Mouse (Mus musculus) testis, adult 2 months (tissue): ENCODE measurements around the gene 1700007K13Rik. TPM values are rescaled to one million over a fixed set of nuclear protein-coding genes. Genes with fewer than 3 reads are reported as not detected.
A peak's percentile ranks its signal among the peaks of the same experiment; 100 is the strongest.
"Not testable (repeated sequence)": the region's sequence is repeated elsewhere in the genome, so short reads cannot be mapped to it uniquely, and the experiment has no call there.

Experiments used
- H3K27ac ChIP-seq: fragments of 200-500 bp; 2 replicates; pipeline ENCODE4 v1.5.1; 2012; ENCODE audit warnings: low read depth, low read length; ENCODE audit not compliant: control insufficient read depth, insufficient read depth
- H3K27me3 ChIP-seq: fragments of 200-500 bp; 2 replicates; pipeline ENCODE4 v1.6.1; 2012; ENCODE audit warnings: mild to moderate bottlenecking, low read length, moderate library complexity; ENCODE audit not compliant: control insufficient read depth, insufficient read depth
- H3K36me3 ChIP-seq: fragments of 200-500 bp; 2 replicates; pipeline ENCODE4 v1.6.1; 2012; ENCODE audit warnings: mild to moderate bottlenecking, low read length; ENCODE audit not compliant: control insufficient read depth, insufficient read depth
- H3K4me1 ChIP-seq: fragments of 200-500 bp; 2 replicates; pipeline ENCODE4 v1.6.1; 2012; ENCODE audit warnings: low read length; ENCODE audit not compliant: control insufficient read depth, insufficient read depth
- H3K4me3 ChIP-seq: fragments of 200-500 bp; 2 replicates; pipeline ENCODE4 v1.5.1; 2012; ENCODE audit warnings: low read depth, mild to moderate bottlenecking, low read length, moderate library complexity, mixed read lengths; ENCODE audit not compliant: control insufficient read depth
- CTCF ChIP-seq: fragments of 200-500 bp; IDR thresholded peaks from 2 replicates; pipeline ENCODE4 v1.5.1; 2012; ENCODE audit warnings: low read depth, mild to moderate bottlenecking, inconsistent platforms, low read length, moderate library complexity; ENCODE audit not compliant: control insufficient read depth, insufficient read depth, insufficient replicate concordance
- POLR2A ChIP-seq: fragments of 200-500 bp; IDR thresholded peaks from 2 replicates; pipeline ENCODE4 v1.6.1; 2012; ENCODE audit warnings: low read depth, mild to moderate bottlenecking, inconsistent platforms, low read length, moderate library complexity; ENCODE audit not compliant: control insufficient read depth
- polyA plus RNA-seq: library from polyadenylated mRNA; depleted of rRNA; stranded (reverse); fragments of >200 nt; gene quantifications from 2 replicates; pipeline ENCODE4 v1.2.3, GENCODE M21; 2012; rRNA removed

Gene 1700007K13Rik
- polyA plus RNA-seq, result 49.9 and 54.6 TPM in 2 replicates

GRCm38 (mm10) chr2:28465836-28466518, at the start of gene 1700007K13Rik:
Gene 1700007K13Rik, minus strand, starts transcription at chr2:28466332.
- peak within 1 kb of the TSS; percentile 87 for H3K4me3 ChIP-seq
- TF ChIP-seq CTCF (no peak), POLR2A (peak; percentile 50; the same call in 1 of the 2 replicates)
- H3K27me3 ChIP-seq, result no peaks in the 10 kb centered on the region
- H3K27ac ChIP-seq, result 0 out of 2 replicates have a peak within 1 kb of the TSS, but pooled peaks have one; percentile 25
- H3K36me3 ChIP-seq, result no peaks in the 10 kb centered on the region; the same call in 1 of the 2 replicates
- peaks cover 12% of the 10 kb centered on the region for H3K4me1 ChIP-seq

- peaks cover 27% of the 10 kb centered on the region for H3K4me1 ChIP-seq
- peaks cover 2% of the 10 kb centered on the region; the same call in 1 of the 2 replicates for H3K36me3 ChIP-seq
- TF ChIP-seq POLR2A (no peak), CTCF (peak; percentile 82; the same call in 1 of the 2 replicates)
- H3K27me3 ChIP-seq, result no peaks in the 10 kb centered on the region
- H3K4me3 ChIP-seq, result peak overlapping the region; percentile 98
- H3K27ac ChIP-seq, result no peak overlapping the region; the same call in 1 of the 2 replicates
Measured at GRCm38 (mm10) chr2:28514489-28514888, 48.4 kb upstream of the 1700007K13Rik start.

DNA sequence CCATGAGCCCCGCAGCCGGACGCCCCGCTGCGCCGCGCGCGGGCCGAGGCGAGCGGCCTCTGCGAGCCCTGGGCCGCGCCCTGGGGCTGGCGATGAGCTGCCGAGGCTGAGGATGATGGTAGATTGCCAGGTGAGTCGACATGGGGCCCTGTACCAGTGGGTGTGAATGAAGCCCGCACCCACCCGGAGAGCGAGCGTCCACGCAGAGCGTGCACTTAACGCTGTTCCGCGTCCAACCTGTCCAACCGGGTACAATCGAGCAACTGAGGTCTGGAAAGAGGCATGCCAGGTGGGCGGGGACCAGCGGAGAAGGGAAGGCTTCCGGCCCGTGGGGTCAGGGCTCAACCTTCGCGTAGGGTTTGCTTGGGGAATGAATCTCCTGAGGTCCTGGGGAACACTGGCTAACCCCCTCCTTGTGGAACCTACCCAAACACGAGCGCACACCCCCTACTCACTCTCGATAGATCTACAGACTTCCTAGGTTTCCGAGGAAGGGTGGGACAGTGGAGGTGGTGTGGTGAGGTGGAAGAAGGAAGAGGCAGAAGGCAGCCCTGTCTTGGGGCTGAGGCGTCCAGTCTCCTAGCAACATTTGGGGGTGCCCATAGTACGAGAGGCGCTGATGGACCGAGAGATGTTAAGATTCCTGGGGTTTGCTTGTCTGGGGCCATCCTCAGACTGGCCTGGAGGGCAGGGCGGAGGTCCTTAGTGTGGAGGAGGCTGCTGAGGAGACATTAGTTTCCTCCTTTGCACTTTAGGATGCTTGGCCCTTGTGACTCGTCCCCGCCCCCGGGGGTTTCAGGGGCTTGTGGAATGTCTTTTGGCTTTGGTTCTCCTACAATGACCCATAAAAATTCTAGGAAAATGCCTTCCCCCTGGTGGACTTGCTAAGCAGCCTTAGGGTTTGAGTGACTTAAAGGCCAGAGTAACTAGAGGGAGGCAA, 47.6 kb upstream of the 1700007K13Rik start:
- Histone ChIP-seq H3K36me3 (peaks cover 2% of the 10 kb centered on the region; the same call in 1 of the 2 replicates), H3K27me3 (no peaks in the 10 kb centered on the region), H3K4me3 (peak overlapping the region; percentile 98), H3K27ac (peak overlapping the region; percentile 88), H3K4me1 (peaks cover 27% of the 10 kb centered on the region)
- TF ChIP-seq POLR2A (no peak), CTCF (no peak)

- TF ChIP-seq POLR2A (peak; percentile 56; the same call in 1 of the 2 replicates), CTCF (no peak)
- Histone ChIP-seq H3K27me3 (no peaks in the 10 kb centered on the region), H3K27ac (peak within 1 kb of the TSS; percentile 88), H3K36me3 (peaks cover 2% of the 10 kb centered on the region; the same call in 1 of the 2 replicates), H3K4me1 (peaks cover 27% of the 10 kb centered on the region), H3K4me3 (peak within 1 kb of the TSS; percentile 98)
Measured at GRCm38 (mm10) chr2:28512798-28513401, 46.8 kb upstream of the 1700007K13Rik start, which contains the start of gene Ralgds. Gene Ralgds, plus strand, starts transcription at chr2:28513125.

DNA sequence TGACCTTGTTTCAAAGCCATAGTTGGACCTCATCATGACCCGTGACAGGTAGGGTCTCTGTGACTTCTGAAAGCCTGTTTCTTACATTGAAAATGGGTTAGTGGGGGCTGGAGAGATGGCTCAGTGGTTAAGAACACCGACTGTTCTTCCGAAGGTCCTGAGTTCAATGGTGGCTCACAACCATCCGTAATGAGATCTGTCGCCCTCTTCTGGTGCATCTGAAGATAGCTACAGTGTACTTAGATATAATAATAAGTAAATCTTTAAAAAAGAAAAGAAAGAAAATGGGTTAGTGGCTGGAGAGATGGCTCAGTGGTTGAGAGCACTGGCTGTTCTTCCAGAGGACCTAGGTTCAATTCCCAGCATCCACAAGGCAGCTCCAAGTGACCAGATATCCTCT, 45.5 kb upstream of the 1700007K13Rik start:
- H3K4me1 ChIP-seq, result peaks cover 27% of the 10 kb centered on the region
- not testable (repeated sequence) for H3K27ac ChIP-seq, H3K36me3 ChIP-seq, H3K27me3 ChIP-seq, H3K4me3 ChIP-seq

GRCm38 (mm10) chr2:28506291-28506690, 40.2 kb upstream of the 1700007K13Rik start:
- TF ChIP-seq POLR2A (no peak), CTCF (no peak)
- H3K27ac ChIP-seq, result no peak overlapping the region
- peaks cover 2% of the 10 kb centered on the region; the same call in 1 of the 2 replicates for H3K4me1 ChIP-seq
- no peaks in the 10 kb centered on the region for H3K36me3 ChIP-seq
- H3K27me3 ChIP-seq, result no peaks in the 10 kb centered on the region
- H3K4me3 ChIP-seq, result no peak overlapping the region

DNA sequence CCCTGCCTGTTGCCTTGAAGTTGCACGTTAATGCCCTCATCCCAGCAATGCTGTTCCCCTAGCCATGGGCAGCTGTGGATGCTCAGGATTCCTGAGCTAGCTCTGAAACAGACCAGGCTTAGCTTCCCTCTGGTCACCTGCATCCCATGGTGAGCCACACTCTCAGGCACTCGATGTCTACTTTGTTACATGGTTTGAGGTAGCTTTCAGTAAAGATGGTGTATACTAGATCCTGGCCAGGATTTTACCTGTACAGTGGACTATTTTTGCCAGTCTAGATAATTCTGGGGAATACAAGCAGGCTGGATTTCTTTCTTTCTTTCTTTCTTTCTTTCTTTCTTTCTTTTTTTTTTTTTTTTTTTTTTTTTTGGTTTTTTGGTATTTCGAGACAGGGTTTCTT, 39.7 kb upstream of the 1700007K13Rik start, which contains the start of gene Gm10134:
Gene Gm10134 (plus strand): TSS at position 301 of the 400 bp plus-strand sequence.
- TF ChIP-seq CTCF, result no peak
- no peak for TF ChIP-seq POLR2A
- Histone ChIP-seq H3K4me3 (peak within 1 kb of the TSS; percentile 6), H3K27ac (no peak within 1 kb of the TSS), H3K27me3 (no peaks in the 10 kb centered on the region), H3K4me1 (peaks cover 2% of the 10 kb centered on the region; the same call in 1 of the 2 replicates), H3K36me3 (no peaks in the 10 kb centered on the region)
